Comparison of ENCODE assay signal across 9 mouse cellular contexts in the genomic region with DNA sequence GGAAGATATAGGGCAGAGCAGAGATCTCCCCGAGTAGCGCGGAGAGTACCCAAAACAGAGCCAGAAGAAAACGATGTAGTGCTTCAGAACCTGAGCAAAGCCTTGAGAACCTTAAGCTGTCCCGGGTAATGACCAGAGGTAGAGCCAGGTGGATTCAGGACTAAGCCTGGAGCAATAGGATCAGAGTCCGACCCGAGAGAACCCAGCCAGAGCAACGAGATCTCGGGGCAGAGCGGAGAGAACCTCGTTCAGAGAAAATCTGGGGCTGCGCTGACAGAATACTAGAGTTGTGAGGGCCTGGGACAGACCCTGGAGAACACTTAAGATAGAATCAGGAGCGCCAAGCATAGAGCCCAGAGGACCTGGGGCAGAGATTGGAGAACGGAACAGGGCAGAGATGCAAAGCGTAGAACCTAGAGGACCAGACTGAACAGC. TPM values are rescaled to one million over a fixed set of nuclear protein-coding genes. Genes with fewer than 3 reads are reported as not detected.
DNase-seq lines count a peak whose midpoint lies in the region; ATAC-seq and TF ChIP-seq lines count a peak whose summit lies in the region.
"Had no signal": no experiment of that assay in that cellular context is flagged by ENCODE, and none has a peak within 500 bp of the region (broad histone marks: within the 10 kb centered on the region; RNA-seq: fewer than 3 reads in every experiment).

No protein-coding gene starts in this region.

- no peak overlapping the region for H3K27ac ChIP-seq in ES-E14 (ENCODE audit: insufficient read depth, low read depth, low read length, poor library complexity, severe bottlenecking)
- no peak overlapping the region for H3K27ac ChIP-seq in midbrain, embryonic 14.5 days (replicated peaks; ENCODE audit: low read depth, low read length)

- H3K9ac ChIP-seq in ES-E14 (ENCODE audit: insufficient read depth, low read depth, low read length, poor library complexity, severe bottlenecking) = no peak overlapping the region
- peak overlapping the region; percentile 81 for H3K9ac ChIP-seq in midbrain, embryonic 14.5 days (replicated peaks; ENCODE audit: low read length)

- H3K9me3 ChIP-seq in ES-E14 (ENCODE audit: control insufficient read depth, insufficient read depth, low read depth, low read length) = no peaks in the 10 kb centered on the region
- H3K9me3 ChIP-seq in midbrain, embryonic 14.5 days (ENCODE audit: control insufficient read depth, low read length) = no peaks in the 10 kb centered on the region

- peaks cover 14% of the 10 kb centered on the region for H3K27me3 ChIP-seq in midbrain, embryonic 14.5 days (ENCODE audit: control insufficient read depth, insufficient read depth, low read length)

- H3K36me3 ChIP-seq in ES-E14 (ENCODE audit: control insufficient read depth, insufficient read depth, low read length, poor library complexity, severe bottlenecking) = no peaks in the 10 kb centered on the region
- H3K36me3 ChIP-seq in midbrain, embryonic 14.5 days (ENCODE audit: control insufficient read depth, insufficient read depth, low read length) = no peaks in the 10 kb centered on the region

- peak overlapping the region; percentile 74 to 86 for H3K4me3 ChIP-seq in ES-E14 (ENCODE audit: insufficient read depth in 1 of 2, low read depth in 1 of 2, low read length in 2 of 2, poor library complexity in 1 of 2, severe bottlenecking in 1 of 2)
- H3K4me3 ChIP-seq in midbrain, embryonic 14.5 days (replicated peaks; ENCODE audit: low read depth, low read length) = peak overlapping the region; percentile 65

- H3K4me2 ChIP-seq in midbrain, embryonic 14.5 days (ENCODE audit: low read length) = peak overlapping the region; percentile 68

- peak; percentile 16 for DNase-seq in embryo, embryonic 11 days
- DNase-seq in embryo, embryonic 10 days (ENCODE audit: low spot score) = no peak
- peak; percentile 28 for DNase-seq in ES-E14 (ENCODE audit: low read depth, low spot score)
- DNase-seq in heart, adult 18-20 months = peak; percentile 16 to 66
- peak; percentile 14 for DNase-seq in kidney, postnatal 10 days
- DNase-seq in midbrain, embryonic 14.5 days = peak; percentile 30
- DNase-seq in spleen, postnatal 14 days (ENCODE audit: low spot score in 2 of 2) = no peak
- no peak for DNase-seq in natural killer cell, adult 2 months (ENCODE audit: low spot score in 2 of 2)

- H3K4me1 ChIP-seq in ES-E14 (ENCODE audit: control insufficient read depth in 2 of 2, insufficient read depth in 2 of 2, low read length in 2 of 2, poor library complexity in 1 of 2) = peaks cover 0 to 3% of the 10 kb centered on the region in 2 experiments; a peak in 1 of 4 replicates
- peaks cover 18% of the 10 kb centered on the region for H3K4me1 ChIP-seq in midbrain, embryonic 14.5 days (ENCODE audit: control insufficient read depth, insufficient read depth, low read length)

- 3% methylated on average over 15 of the region's 15 CpGs for WGBS in midbrain, embryonic 14.5 days

- ATAC-seq in midbrain, embryonic 14.5 days (ENCODE audit: low FRiP score, low TSS enrichment) = 0 out of 2 replicates have a peak, but pooled peaks have one; percentile 9

- in situ Hi-C loops in ES-E14 (cut with MboI; ENCODE audit: low sequenced_read_pairs in 2 of 2, unreplicated experiment in 2 of 2) = loop anchor here in 1 of 2 experiments (25.0 kb wide), 1 partner anchor 469 kb away; no protein-coding TSS in a partner anchor

TF ChIP-seq in ES-E14, 5 proteins besides CTCF, POLR2A, EP300 and RAD21:
- no peak for TF ChIP-seq MAFK (IDR thresholded peaks at IDR 0.05; ENCODE audit: insufficient read depth, low read depth, low read length)
- peak; percentile 56; the same call in 1 of the 2 replicates for TF ChIP-seq CHD2 (IDR thresholded peaks at IDR 0.05; ENCODE audit: low read depth, low read length)

RNA-seq across cellular contexts. Expression of a gene that starts 0.9 kb away (rescaled TPM):
- 5.8 and 8.6 TPM in 2 replicates for total RNA-seq in ES-E14 (2012; rRNA removed)
- total RNA-seq in heart, adult 18-20 months (2021) = 10 to 100 TPM; 74.5 to 82.5 TPM
- polyA plus RNA-seq in midbrain, embryonic 14.5 days (2014; fragmentation: Nextera tagmentation; extraction: Ambion mirVana) = 2.4 and 3.1 TPM in 2 replicates
- polyA plus RNA-seq: C2C12 had no signal

Comparison
In these comparisons a context has a peak if more than half of its experiments do, and no peak if none do; other contexts are left out.
1. DNase-seq: peak in embryo, embryonic 11 days (single experiment), ES-E14 (single experiment), heart, adult 18-20 months (2 of 2), kidney, postnatal 10 days (single experiment) and midbrain, embryonic 14.5 days (single experiment); none in embryo, embryonic 10 days (single experiment), spleen, postnatal 14 days (0 of 2) and natural killer cell, adult 2 months (0 of 2).